Mouse (Mus musculus) heart, adult 2 months (tissue): ENCODE measurements around the gene Ctnna2.

ENCODE experiments used
- CTCF ChIP-seq: fragments of 200-600 bp; IDR thresholded peaks from 2 replicates; pipeline ENCODE4 v1.8.1; 2022; ENCODE audit warnings: antibody characterized with exemption, mild to moderate bottlenecking, moderate library complexity
- EP300 ChIP-seq: fragments of 200-500 bp; IDR thresholded peaks from 2 replicates; pipeline ENCODE4 v1.6.1; 2011; ENCODE audit warnings: low read depth, low read length, control low read depth; ENCODE audit not compliant: insufficient read depth

GRCm38 (mm10) chr6:77580926-77581325, 398.6 kb downstream of the Ctnna2 start:
- no peak for TF ChIP-seq CTCF
- TF ChIP-seq EP300: no peak
